Mouse (Mus musculus) urinary bladder, postnatal 36 days (tissue): ENCODE results near the gene Eif3g.

Source experiments
- DNase-seq, 2 experiments: peaks; one replicate each; pipeline ENCODE4 v3.0.0; 2022; ENCODE audit warnings: low spot score in 2 of 2, mixed read lengths in 1 of 2

Gene Eif3g

DNA sequence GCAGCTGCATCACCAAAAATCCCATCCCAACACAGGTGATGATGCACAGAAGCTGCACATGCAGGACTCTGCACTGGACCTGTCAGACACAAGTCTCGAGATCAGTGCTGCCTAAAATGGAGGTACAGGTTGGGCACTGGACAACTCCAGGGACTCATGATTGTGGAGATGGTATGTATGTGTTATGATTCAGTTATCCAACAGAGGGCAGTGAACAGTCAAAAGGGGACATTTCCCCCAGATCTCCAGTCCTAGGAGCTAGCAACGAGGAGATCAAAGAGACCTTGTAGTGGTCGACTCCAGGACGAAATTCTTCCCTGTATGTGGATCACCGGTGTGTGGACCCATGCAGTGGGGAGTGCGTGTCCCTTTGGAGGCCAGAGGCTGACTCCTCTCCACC lies 38.5 kb downstream of the Eif3g start:
- DNase-seq = no peak

DNA sequence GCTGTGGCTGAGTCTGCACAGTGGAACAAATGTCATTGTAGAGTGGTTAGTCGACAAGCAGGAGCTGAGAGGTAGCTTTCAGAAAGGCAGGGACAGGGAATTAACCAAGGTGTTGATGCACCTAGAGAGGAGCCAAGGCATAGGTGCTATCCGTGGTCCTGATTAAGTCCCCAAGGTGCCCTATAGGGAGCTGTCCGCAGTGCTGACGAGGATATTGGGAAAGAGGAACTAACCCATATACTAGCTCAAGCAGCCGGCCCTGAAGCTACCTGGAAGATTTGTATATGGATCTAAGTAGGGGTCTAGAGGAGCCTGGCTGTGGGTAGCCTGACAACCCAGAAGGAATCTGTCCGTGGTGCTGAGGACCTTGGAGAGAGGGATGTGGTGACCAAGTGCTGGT lies 41.3 kb downstream of the Eif3g start:
- peak in 1 of 2 experiments; percentile 49 for DNase-seq

DNA sequence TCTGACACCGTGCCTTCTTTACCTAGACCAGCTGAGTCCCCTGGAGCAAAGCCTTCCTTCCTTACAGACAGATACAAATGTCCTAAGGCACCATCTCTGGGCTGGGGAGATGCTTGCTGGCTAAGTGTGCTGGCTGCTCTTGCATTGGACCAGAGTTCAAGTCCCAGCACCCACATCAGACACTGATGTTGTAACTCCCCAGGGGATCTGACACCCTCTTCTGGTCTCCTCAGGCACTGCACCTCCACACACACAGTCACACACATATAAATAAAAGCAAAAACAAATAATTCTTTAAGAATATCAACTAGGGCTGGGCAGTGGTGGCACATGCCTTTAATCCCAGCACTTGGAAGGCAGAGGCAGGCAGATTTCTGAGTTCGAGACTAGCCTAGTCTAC lies 48.2 kb downstream of the Eif3g start:
- DNase-seq = no peak
